Mouse (Mus musculus): ENCODE data around the gene Smyd3. TPM values are rescaled to one million over a fixed set of nuclear protein-coding genes. Genes with fewer than 3 reads are reported as not detected.

Gene Smyd3
- polyA plus RNA-seq, 1 experiment from 2014 or later = 22.3 TPM

GRCm38 (mm10) chr1:179087033-179087998 is 430.5 kb downstream of the Smyd3 start:
- ATAC-seq (replicated peaks; ENCODE audit: low FRiP score, low TSS enrichment, low read depth) (no peak), DNase-seq (ENCODE audit: low spot score) (no peak)
- H3K27ac ChIP-seq (ENCODE audit: low read depth) = no peak overlapping the region
- 58% methylated on average over 6 of the region's 6 CpGs for WGBS
- no peaks in the 10 kb centered on the region for H3K27me3 ChIP-seq (replicated peaks; ENCODE audit: control insufficient read depth, insufficient read depth, low read length)
- H3K4me1 ChIP-seq (replicated peaks; ENCODE audit: control insufficient read depth, insufficient read depth, low read length) = peaks cover 24% of the 10 kb centered on the region
- H3K4me2 ChIP-seq (ENCODE audit: low read length) = no peak overlapping the region
- H3K36me3 ChIP-seq (ENCODE audit: control insufficient read depth, insufficient read depth, low read length) = no peaks in the 10 kb centered on the region
- 0 out of 2 replicates have a peak, but pooled peaks cover 5% of the 10 kb centered on the region for H3K9me3 ChIP-seq (ENCODE audit: control insufficient read depth, low read length)
- H3K9ac ChIP-seq (ENCODE audit: low read length) = no peak overlapping the region
- H3K4me3 ChIP-seq (ENCODE audit: low read depth, low read length) = no peak overlapping the region

DNA sequence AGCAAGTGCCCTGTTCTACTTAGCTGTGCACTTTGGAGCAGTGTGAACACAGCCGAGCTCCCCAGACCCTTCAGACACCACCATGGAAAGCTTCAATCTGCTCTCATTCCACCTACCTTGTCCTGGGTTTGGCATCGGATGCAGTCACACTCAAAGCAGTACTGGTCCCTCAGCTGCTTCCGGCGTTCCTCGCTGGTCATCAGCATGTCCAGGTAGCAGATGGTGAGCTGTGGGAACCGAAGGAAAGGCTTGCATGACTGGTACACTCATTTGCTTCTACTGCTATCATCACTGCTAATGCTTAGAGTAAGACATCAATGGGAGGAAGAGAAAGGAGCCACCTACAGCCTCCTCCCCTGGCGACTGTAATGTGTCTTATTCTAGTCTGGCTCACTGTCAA is 431.6 kb downstream of the Smyd3 start:
- Histone ChIP-seq H3K27me3 (replicated peaks; ENCODE audit: control insufficient read depth, insufficient read depth, low read length) (no peaks in the 10 kb centered on the region), H3K4me1 (replicated peaks; ENCODE audit: control insufficient read depth, insufficient read depth, low read length) (peaks cover 16% of the 10 kb centered on the region), H3K9ac (ENCODE audit: low read length) (no peak overlapping the region), H3K27ac (ENCODE audit: low read depth) (no peak overlapping the region), H3K4me2 (ENCODE audit: low read length) (no peak overlapping the region), H3K4me3 (ENCODE audit: low read depth, low read length) (no peak overlapping the region), H3K36me3 (ENCODE audit: control insufficient read depth, insufficient read depth, low read length) (no peaks in the 10 kb centered on the region), H3K9me3 (ENCODE audit: control insufficient read depth, low read length) (0 out of 2 replicates have a peak, but pooled peaks cover 5% of the 10 kb centered on the region)
- no peak for ATAC-seq (replicated peaks; ENCODE audit: low FRiP score, low TSS enrichment, low read depth)
- DNase-seq (ENCODE audit: low spot score) = no peak
- WGBS = 89% methylated on average over 7 of the region's 7 CpGs

DNA sequence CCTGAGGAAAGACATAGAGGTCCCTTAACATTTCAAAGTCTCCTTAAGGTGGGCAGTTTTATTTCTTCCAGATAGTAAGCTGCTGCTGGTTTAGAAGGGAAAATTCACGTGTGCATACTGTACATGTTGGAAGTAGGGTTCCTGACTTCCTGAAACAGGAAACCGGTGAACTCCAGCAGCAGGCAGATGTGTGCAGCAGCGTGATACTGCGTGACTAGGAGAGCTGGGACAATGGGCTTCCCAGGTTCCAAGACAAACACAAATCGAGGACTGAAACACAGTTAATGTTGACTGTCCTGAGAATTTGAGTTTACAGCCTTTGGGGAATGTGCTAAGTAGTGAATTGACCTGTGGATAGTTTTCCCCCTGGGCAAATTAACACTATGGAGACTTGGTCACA is 434.7 kb downstream of the Smyd3 start:
- Histone ChIP-seq H3K9ac (ENCODE audit: low read length) (no peak overlapping the region), H3K27me3 (replicated peaks; ENCODE audit: control insufficient read depth, insufficient read depth, low read length) (no peaks in the 10 kb centered on the region), H3K4me1 (replicated peaks; ENCODE audit: control insufficient read depth, insufficient read depth, low read length) (peaks cover 16% of the 10 kb centered on the region), H3K4me2 (ENCODE audit: low read length) (no peak overlapping the region), H3K27ac (ENCODE audit: low read depth) (0 out of 2 replicates have a peak overlapping the region, but pooled peaks have one; percentile 11), H3K4me3 (ENCODE audit: low read depth, low read length) (no peak overlapping the region), H3K9me3 (ENCODE audit: control insufficient read depth, low read length) (0 out of 2 replicates have a peak, but pooled peaks cover 5% of the 10 kb centered on the region), H3K36me3 (ENCODE audit: control insufficient read depth, insufficient read depth, low read length) (no peaks in the 10 kb centered on the region)
- 36% methylated on average over 5 of the region's 5 CpGs for WGBS
- ATAC-seq (replicated peaks; ENCODE audit: low FRiP score, low TSS enrichment, low read depth) = no peak
- no peak for DNase-seq (ENCODE audit: low spot score)

GRCm38 (mm10) chr1:179073846-179074245 is 444.0 kb downstream of the Smyd3 start:
- Histone ChIP-seq H3K27ac (ENCODE audit: low read depth) (no peak overlapping the region), H3K4me3 (ENCODE audit: low read depth, low read length) (no peak overlapping the region), H3K4me1 (replicated peaks; ENCODE audit: control insufficient read depth, insufficient read depth, low read length) (no peaks in the 10 kb centered on the region), H3K36me3 (ENCODE audit: control insufficient read depth, insufficient read depth, low read length) (no peaks in the 10 kb centered on the region), H3K9me3 (ENCODE audit: control insufficient read depth, low read length) (no peaks in the 10 kb centered on the region), H3K4me2 (ENCODE audit: low read length) (no peak overlapping the region), H3K27me3 (replicated peaks; ENCODE audit: control insufficient read depth, insufficient read depth, low read length) (no peaks in the 10 kb centered on the region), H3K9ac (ENCODE audit: low read length) (no peak overlapping the region)
- ATAC-seq (replicated peaks; ENCODE audit: low FRiP score, low TSS enrichment, low read depth) = no peak
- WGBS = 85% methylated on average over 7 of the region's 7 CpGs
- no peak for DNase-seq (ENCODE audit: low spot score)

- WGBS = 72% methylated on average over 11 of the region's 11 CpGs
- Histone ChIP-seq H3K36me3 (ENCODE audit: control insufficient read depth, insufficient read depth, low read length) (no peaks in the 10 kb centered on the region), H3K4me1 (replicated peaks; ENCODE audit: control insufficient read depth, insufficient read depth, low read length) (no peaks in the 10 kb centered on the region), H3K27ac (ENCODE audit: low read depth) (no peak overlapping the region), H3K4me2 (ENCODE audit: low read length) (no peak overlapping the region), H3K27me3 (replicated peaks; ENCODE audit: control insufficient read depth, insufficient read depth, low read length) (no peaks in the 10 kb centered on the region), H3K4me3 (ENCODE audit: low read depth, low read length) (no peak overlapping the region), H3K9me3 (ENCODE audit: control insufficient read depth, low read length) (no peaks in the 10 kb centered on the region), H3K9ac (ENCODE audit: low read length) (no peak overlapping the region)
- ATAC-seq (replicated peaks; ENCODE audit: low FRiP score, low TSS enrichment, low read depth) (no peak), DNase-seq (ENCODE audit: low spot score) (no peak)
Measured at GRCm38 (mm10) chr1:179072935-179073654, 444.7 kb downstream of the Smyd3 start.

GRCm38 (mm10) chr1:179072406-179072805 is 445.4 kb downstream of the Smyd3 start:
- Histone ChIP-seq H3K4me2 (ENCODE audit: low read length) (no peak overlapping the region), H3K9ac (ENCODE audit: low read length) (no peak overlapping the region), H3K9me3 (ENCODE audit: control insufficient read depth, low read length) (no peaks in the 10 kb centered on the region), H3K4me3 (ENCODE audit: low read depth, low read length) (no peak overlapping the region), H3K27ac (ENCODE audit: low read depth) (no peak overlapping the region), H3K4me1 (replicated peaks; ENCODE audit: control insufficient read depth, insufficient read depth, low read length) (no peaks in the 10 kb centered on the region), H3K27me3 (replicated peaks; ENCODE audit: control insufficient read depth, insufficient read depth, low read length) (no peaks in the 10 kb centered on the region), H3K36me3 (ENCODE audit: control insufficient read depth, insufficient read depth, low read length) (no peaks in the 10 kb centered on the region)
- ATAC-seq (replicated peaks; ENCODE audit: low FRiP score, low TSS enrichment, low read depth) (no peak), DNase-seq (ENCODE audit: low spot score) (no peak)
- 55% methylated on average over 1 of the region's 1 CpGs for WGBS

DNA sequence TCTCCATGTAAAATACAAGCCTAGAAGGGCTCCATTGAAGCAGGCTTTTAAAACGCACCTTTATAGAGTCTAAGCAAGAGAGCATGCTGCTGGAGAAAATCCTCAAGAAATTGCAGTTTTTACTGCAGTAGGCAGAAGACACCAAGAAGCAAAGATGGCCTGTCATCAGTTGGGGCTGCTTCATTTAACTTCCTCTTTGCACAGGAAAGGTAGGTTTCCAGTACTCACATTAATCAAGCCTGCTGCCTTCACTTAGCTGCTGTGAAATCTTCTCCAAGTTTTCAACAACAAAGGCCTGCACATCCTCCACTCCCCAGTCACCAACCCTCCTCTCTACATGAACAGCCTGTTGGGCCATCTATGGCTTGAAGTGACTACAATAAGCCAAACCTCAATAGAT is 448.9 kb downstream of the Smyd3 start:
- DNase-seq (ENCODE audit: low spot score) = no peak
- no peaks in the 10 kb centered on the region for H3K36me3 ChIP-seq (ENCODE audit: control insufficient read depth, insufficient read depth, low read length)
- no peaks in the 10 kb centered on the region for H3K27me3 ChIP-seq (replicated peaks; ENCODE audit: control insufficient read depth, insufficient read depth, low read length)
- no peak for ATAC-seq (replicated peaks; ENCODE audit: low FRiP score, low TSS enrichment, low read depth)
- 97% methylated on average over 1 of the region's 1 CpGs for WGBS
- H3K4me1 ChIP-seq (replicated peaks; ENCODE audit: control insufficient read depth, insufficient read depth, low read length) = peaks cover 17% of the 10 kb centered on the region
- no peaks in the 10 kb centered on the region for H3K9me3 ChIP-seq (ENCODE audit: control insufficient read depth, low read length)
- H3K27ac ChIP-seq (ENCODE audit: low read depth) = no peak overlapping the region
- H3K4me2 ChIP-seq (ENCODE audit: low read length) = no peak overlapping the region
- no peak overlapping the region for H3K9ac ChIP-seq (ENCODE audit: low read length)
- H3K4me3 ChIP-seq (ENCODE audit: low read depth, low read length) = no peak overlapping the region

DNA sequence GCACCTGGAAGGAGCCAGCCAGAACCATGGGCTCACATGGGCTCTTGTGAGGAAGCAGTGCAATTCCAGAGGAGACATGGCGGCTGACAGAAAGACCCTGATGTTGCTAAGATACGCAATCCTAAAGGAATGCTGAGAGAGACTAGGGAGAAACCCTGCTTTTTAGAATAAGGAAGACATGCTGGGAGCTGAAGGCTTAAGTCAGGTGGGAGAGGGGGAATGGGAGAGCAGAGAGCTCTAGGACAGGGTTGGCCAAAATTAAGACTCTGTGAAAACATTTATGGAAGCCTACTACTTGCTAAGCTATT is 452.6 kb downstream of the Smyd3 start:
- no peaks in the 10 kb centered on the region for H3K27me3 ChIP-seq (replicated peaks; ENCODE audit: control insufficient read depth, insufficient read depth, low read length)
- no peak overlapping the region for H3K4me2 ChIP-seq (ENCODE audit: low read length)
- ATAC-seq (replicated peaks; ENCODE audit: low FRiP score, low TSS enrichment, low read depth) = no peak
- H3K9me3 ChIP-seq (ENCODE audit: control insufficient read depth, low read length) = no peaks in the 10 kb centered on the region
- DNase-seq (ENCODE audit: low spot score) = no peak
- H3K4me3 ChIP-seq (ENCODE audit: low read depth, low read length) = no peak overlapping the region
- H3K27ac ChIP-seq (ENCODE audit: low read depth) = peak overlapping the region; percentile 29; the same call in 1 of the 2 replicates
- no peak overlapping the region for H3K9ac ChIP-seq (ENCODE audit: low read length)
- H3K4me1 ChIP-seq (replicated peaks; ENCODE audit: control insufficient read depth, insufficient read depth, low read length) = peaks cover 42% of the 10 kb centered on the region
- 76% methylated on average over 2 of the region's 2 CpGs for WGBS
- no peaks in the 10 kb centered on the region for H3K36me3 ChIP-seq (ENCODE audit: control insufficient read depth, insufficient read depth, low read length)
